Comparison of ENCODE assay signal across 16 mouse cellular contexts in the genomic region with DNA sequence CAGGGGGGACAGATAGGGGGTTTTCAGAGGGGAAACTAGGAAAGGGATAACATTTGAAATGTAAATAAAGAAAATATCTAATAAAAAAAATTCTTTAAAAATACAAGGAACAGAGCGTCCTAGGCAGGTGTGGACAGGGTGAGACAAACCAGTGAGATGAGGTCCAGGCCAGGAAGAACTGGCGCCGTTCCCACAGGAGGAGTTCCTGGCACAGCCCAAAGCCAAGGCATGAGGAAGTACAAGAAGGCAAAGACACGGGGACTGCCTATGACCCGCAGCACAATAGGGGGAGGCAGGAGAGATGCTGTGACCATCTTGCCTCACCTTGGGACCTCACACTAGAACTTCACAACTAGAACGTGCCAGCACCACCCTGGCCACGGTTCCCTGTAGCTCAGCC. TPM values are rescaled to one million over a fixed set of nuclear protein-coding genes. Genes with fewer than 3 reads are reported as not detected.
A peak's percentile ranks its signal among the peaks of the same experiment; 100 is the strongest.
DNase-seq lines count a peak whose midpoint lies in the region; ATAC-seq lines count a peak whose summit lies in the region.
"Had no signal": no experiment of that assay in that cellular context is flagged by ENCODE, and none has a peak within 500 bp of the region (broad histone marks: within the 10 kb centered on the region; RNA-seq: fewer than 3 reads in every experiment).

No protein-coding gene starts in this region.

- H3K27me3 ChIP-seq in heart, embryonic 12.5 days (replicated peaks) = peaks cover 15% of the 10 kb centered on the region
- H3K27me3 ChIP-seq: CH12.LX; liver, embryonic 13.5 days had no signal

- DNase-seq in heart, adult 8-10 months (ENCODE audit: low spot score) = no peak
- DNase-seq in MN1 (ENCODE audit: low spot score) = peak; percentile 10
- DNase-seq in cerebellum, postnatal 25 days = peak; percentile 66 to 78
- peak; percentile 41 for DNase-seq in kidney, postnatal 10 days
- DNase-seq in embryo, embryonic 10.5 days (ENCODE audit: low spot score) = no peak
- no peak for DNase-seq in gastrocnemius, postnatal 4 days (ENCODE audit: low spot score in 2 of 2)
- DNase-seq: layer of hippocampus, postnatal 36 days; liver, embryonic 13.5 days; thymus, adult 18-20 months had no signal

- 0 out of 2 replicates have a peak, but pooled peaks cover 7% of the 10 kb centered on the region for H3K4me1 ChIP-seq in heart, embryonic 12.5 days (replicated peaks)
- H3K4me1 ChIP-seq: liver, embryonic 13.5 days had no signal

- no peaks in the 10 kb centered on the region for H3K9me3 ChIP-seq in heart, embryonic 12.5 days (replicated peaks)
- H3K9me3 ChIP-seq: forebrain, embryonic 12.5 days; liver, embryonic 13.5 days had no signal

- peak; percentile 57; the same call in 1 of the 2 replicates for ATAC-seq in heart, embryonic 12.5 days (ENCODE audit: insufficient number of reproducible peaks, low FRiP score)

- H3K4me2 ChIP-seq in heart, embryonic 12.5 days = no peak overlapping the region
- H3K4me2 ChIP-seq: forebrain, embryonic 12.5 days; liver, embryonic 13.5 days had no signal

- 58% methylated on average over 7 of the region's 7 CpGs for WGBS in heart, embryonic 12.5 days

- no peak overlapping the region for H3K9ac ChIP-seq in heart, embryonic 12.5 days
- H3K9ac ChIP-seq: forebrain, embryonic 12.5 days; liver, embryonic 13.5 days had no signal

- no peak overlapping the region for H3K4me3 ChIP-seq in heart, embryonic 12.5 days
- H3K4me3 ChIP-seq: forebrain, embryonic 12.5 days; liver, embryonic 13.5 days had no signal

- H3K36me3 ChIP-seq in heart, embryonic 12.5 days = no peaks in the 10 kb centered on the region
- H3K36me3 ChIP-seq: forebrain, embryonic 12.5 days; liver, embryonic 13.5 days had no signal

- no peak overlapping the region for H3K27ac ChIP-seq in heart, embryonic 12.5 days (ENCODE audit: poor library complexity, severe bottlenecking)
- H3K27ac ChIP-seq: forebrain, embryonic 12.5 days; liver, embryonic 13.5 days; macrophage had no signal

RNA-seq across cellular contexts. Expression of a gene that starts 15.5 kb away (rescaled TPM):
- polyA plus RNA-seq in heart, embryonic 12.5 days (2016; fragmentation: Nextera tagmentation; extraction: Ambion mirVana) = 0.08 TPM in 1 of 2 replicates, not detected in the other
- not detected for total RNA-seq in heart, adult 8-10 months (2022)
- total RNA-seq in gastrocnemius, postnatal 4 days (2021) = under 1 TPM in 1 of 2 experiments, not detected in 1; 0.36 TPM
- total RNA-seq: layer of hippocampus, postnatal 36 days had no signal
- polyA plus RNA-seq: embryonic facial prominence, embryonic 11.5 days; forebrain, embryonic 12.5 days; macrophage had no signal

RNA-seq across cellular contexts. Expression of a gene that starts 21.5 kb away (rescaled TPM):
- polyA plus RNA-seq in heart, embryonic 12.5 days (2016; fragmentation: Nextera tagmentation; extraction: Ambion mirVana) = not detected in 2 replicates
- total RNA-seq in heart, adult 8-10 months (2022) = under 1 TPM in 2 of 4 experiments, not detected in 2; 0.09 TPM
- total RNA-seq in gastrocnemius, postnatal 4 days (2021) = under 1 TPM; 0.13 to 0.22 TPM
- polyA plus RNA-seq: intestine, embryonic 14.5 days had no signal

RNA-seq across cellular contexts. Expression of a gene that starts 34.6 kb away (rescaled TPM):
- polyA plus RNA-seq in heart, embryonic 12.5 days (2016; fragmentation: Nextera tagmentation; extraction: Ambion mirVana) = not detected in 2 replicates
- total RNA-seq in heart, adult 8-10 months (2022) = not detected
- not detected for total RNA-seq in gastrocnemius, postnatal 4 days (2021)
- total RNA-seq: CH12.LX; layer of hippocampus, postnatal 36 days had no signal
- polyA plus RNA-seq: embryonic facial prominence, embryonic 11.5 days; forebrain, embryonic 12.5 days; gonadal fat pad, adult 2 months; intestine, embryonic 14.5 days; liver, embryonic 13.5 days; macrophage had no signal

Comparison
In these comparisons a context has a peak if more than half of its experiments do, and no peak if none do; other contexts are left out.
1. DNase-seq: peak in MN1 (single experiment), cerebellum, postnatal 25 days (2 of 2) and kidney, postnatal 10 days (single experiment); none in heart, adult 8-10 months (single experiment), embryo, embryonic 10.5 days (single experiment) and gastrocnemius, postnatal 4 days (0 of 2).